Mouse (Mus musculus) heart, embryonic 13.5 days (tissue): ENCODE results near the gene Adamtsl5. TPM values are rescaled to one million over a fixed set of nuclear protein-coding genes. Genes with fewer than 3 reads are reported as not detected.

Experiments used
- microRNA-seq: library from miRNA; unstranded; fragments of <30 nt; microRNA quantifications from one replicate; pipeline ENCODE4, GENCODE M21; 2016
- polyA plus RNA-seq: library from polyadenylated mRNA; unstranded; fragments of >200 nt; fragmentation: Nextera tagmentation; extraction: Ambion mirVana; gene quantifications from 2 replicates; pipeline ENCODE4 v1.2.1, GENCODE M21; 2015

Adamtsl5 gene
- polyA plus RNA-seq, 1 experiment from 2014 or later, result 6.5 TPM

Small RNA genes within 50 kb of the gene (microRNA-seq; reads per million reads assigned to microRNA genes)
- gene Gm22721, result not detected

Other genes starting within 250 kb of the Adamtsl5 start
- gene Sbno2, start 242.8 kb downstream of the Adamtsl5 start, polyA plus RNA-seq, result 9.1 and 10.1 TPM in 2 replicates
- 12.0 and 13.0 TPM in 2 replicates for gene Stk11, start 232.6 kb downstream of the Adamtsl5 start, polyA plus RNA-seq
- gene Atp5d, start 209.8 kb downstream of the Adamtsl5 start, polyA plus RNA-seq, result 808 and 893 TPM in 2 replicates
- gene Cbarp, start 207.6 kb downstream of the Adamtsl5 start, polyA plus RNA-seq, result 1.6 and 2.5 TPM in 2 replicates
- gene Midn, start 200.1 kb downstream of the Adamtsl5 start, polyA plus RNA-seq, result 15.6 and 15.7 TPM in 2 replicates
- gene Cirbp, start 182.4 kb downstream of the Adamtsl5 start, polyA plus RNA-seq, result 87.9 and 96.4 TPM in 2 replicates
- gene 1600002K03Rik, start 175.5 kb downstream of the Adamtsl5 start, polyA plus RNA-seq, result 10.4 and 13.1 TPM in 2 replicates
- gene Efna2, start 168.9 kb downstream of the Adamtsl5 start, polyA plus RNA-seq, result 8.5 and 10.6 TPM in 2 replicates
- gene Mum1, start 122.0 kb downstream of the Adamtsl5 start, polyA plus RNA-seq, result 41.7 and 43.7 TPM in 2 replicates
- gene Ndufs7, start 99.3 kb downstream of the Adamtsl5 start, polyA plus RNA-seq, result 527 and 606 TPM in 2 replicates
- gene Gamt, start 87.4 kb downstream of the Adamtsl5 start, polyA plus RNA-seq, result 53.3 and 62.1 TPM in 2 replicates
- 36.4 and 37.9 TPM in 2 replicates for gene Dazap1, start 86.9 kb downstream of the Adamtsl5 start, polyA plus RNA-seq
- 621 and 687 TPM in 2 replicates for gene Rps15, start 56.0 kb downstream of the Adamtsl5 start, polyA plus RNA-seq
- gene Apc2, start 52.4 kb downstream of the Adamtsl5 start, polyA plus RNA-seq, result 0.90 and 0.94 TPM in 2 replicates
- 36.0 and 36.6 TPM in 2 replicates for gene 2310011J03Rik, start 27.9 kb downstream of the Adamtsl5 start, polyA plus RNA-seq
- 1.8 and 2.1 TPM in 2 replicates for gene Pcsk4, start 18.9 kb downstream of the Adamtsl5 start, polyA plus RNA-seq
- 2.6 and 4.4 TPM in 2 replicates for gene Reep6, start 18.5 kb downstream of the Adamtsl5 start, polyA plus RNA-seq
- gene Plk5, start 8.0 kb upstream of the Adamtsl5 start, polyA plus RNA-seq, result not detected in 2 replicates
- 3.8 and 4.5 TPM in 2 replicates for gene Mex3d, start 39.2 kb upstream of the Adamtsl5 start, polyA plus RNA-seq
- gene Mbd3, start 51.1 kb upstream of the Adamtsl5 start, polyA plus RNA-seq, result 170 and 182 TPM in 2 replicates
- gene Uqcr11, start 58.4 kb upstream of the Adamtsl5 start, polyA plus RNA-seq, result 1,246 and 1,505 TPM in 2 replicates
- 55.9 and 57.6 TPM in 2 replicates for gene Tcf3, start 85.2 kb upstream of the Adamtsl5 start, polyA plus RNA-seq
- gene Onecut3, start 146.4 kb upstream of the Adamtsl5 start, polyA plus RNA-seq, result not detected in 2 replicates
- 0.11 and 0.13 TPM in 2 replicates for gene Atp8b3, start 190.7 kb upstream of the Adamtsl5 start, polyA plus RNA-seq
- gene Rexo1, start 213.1 kb upstream of the Adamtsl5 start, polyA plus RNA-seq, result 15.9 and 17.7 TPM in 2 replicates
- 5.1 and 6.2 TPM in 2 replicates for gene Klf16, start 228.9 kb upstream of the Adamtsl5 start, polyA plus RNA-seq
- gene Abhd17a, start 241.9 kb upstream of the Adamtsl5 start, polyA plus RNA-seq, result 81.7 and 85.1 TPM in 2 replicates